Mouse (Mus musculus) hindlimb bud, embryonic 11.5 days (tissue): ENCODE data around the gene Tmem198b.
A peak's percentile ranks its signal among the peaks of the same experiment; 100 is the strongest.

Experiments used
- DNase-seq: peaks from one replicate; pipeline ENCODE4 v3.0.0-alpha.2; 2012; ENCODE audit warnings: low read depth, low spot score; ENCODE audit errors: extremely low spot score

Tmem198b gene

DNA sequence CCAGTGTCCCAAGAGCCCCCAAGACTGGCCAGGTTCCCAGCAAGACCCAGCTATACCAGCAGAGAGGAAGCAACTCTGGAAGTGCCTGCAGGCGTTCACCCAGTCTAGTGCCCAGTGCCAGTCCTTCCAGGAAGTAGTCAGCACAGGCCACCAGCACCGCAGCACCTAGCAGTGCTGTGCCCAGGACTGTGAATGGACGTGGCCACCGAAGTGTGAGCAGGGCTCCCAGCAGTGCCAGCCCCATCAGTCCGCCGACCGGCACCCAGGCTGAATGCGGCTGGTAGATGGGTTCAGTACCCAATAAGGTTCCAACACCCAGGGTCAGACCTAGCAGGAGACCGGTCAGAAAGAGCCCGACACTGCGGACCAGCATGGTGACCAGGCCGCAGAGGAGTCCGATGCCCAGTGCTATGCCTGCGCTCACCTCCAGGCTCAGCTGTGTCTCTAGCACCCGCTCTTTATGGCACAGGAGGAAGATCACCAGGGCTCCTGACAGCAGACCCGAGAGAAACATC, 2.1 kb downstream of the Tmem198b start:
- no peak for DNase-seq

- no peak for DNase-seq
Observed at GRCm38 (mm10) chr10:128798676-128799075, 5.5 kb downstream of the Tmem198b start.

DNA sequence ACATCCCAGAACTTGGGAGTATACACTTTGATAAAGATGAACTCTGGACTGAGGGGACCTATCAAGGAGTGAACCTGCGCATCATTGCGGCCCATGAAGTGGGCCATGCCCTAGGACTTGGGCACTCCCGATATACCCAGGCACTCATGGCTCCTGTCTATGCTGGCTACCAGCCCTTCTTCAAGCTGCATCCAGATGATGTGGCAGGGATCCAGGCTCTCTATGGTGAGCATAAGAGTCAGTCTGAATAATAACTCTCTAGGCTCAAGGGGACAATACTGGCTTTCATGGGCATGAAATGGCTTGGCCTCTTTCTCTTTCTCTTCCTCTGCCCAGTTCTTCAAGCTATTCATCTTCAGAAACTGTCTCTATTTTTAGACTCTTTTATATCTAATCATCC, 8.6 kb downstream of the Tmem198b start:
- no peak for DNase-seq

- DNase-seq = no peak
Observed at GRCm38 (mm10) chr10:128794391-128794790, 9.8 kb downstream of the Tmem198b start.

DNA sequence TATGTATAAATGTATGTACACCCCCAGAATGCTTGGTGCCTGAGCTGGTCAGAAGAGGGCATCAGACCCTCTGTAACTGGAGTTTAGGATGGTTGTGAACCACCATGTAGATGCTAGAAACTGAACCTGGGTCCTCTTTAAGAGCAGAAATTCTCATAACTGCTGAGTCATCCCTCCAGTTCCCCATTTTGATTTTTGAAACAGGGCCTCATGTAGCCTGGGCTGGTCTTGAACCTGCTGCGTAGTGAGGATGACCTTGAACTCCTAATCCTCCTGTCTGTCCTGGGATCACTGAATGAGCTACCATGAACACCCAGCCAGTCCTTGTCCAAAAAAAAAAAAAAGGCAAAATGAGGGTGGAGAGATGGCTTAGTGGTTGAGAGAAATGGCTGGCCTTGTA, 10.9 kb downstream of the Tmem198b start:
- DNase-seq = no peak

DNA sequence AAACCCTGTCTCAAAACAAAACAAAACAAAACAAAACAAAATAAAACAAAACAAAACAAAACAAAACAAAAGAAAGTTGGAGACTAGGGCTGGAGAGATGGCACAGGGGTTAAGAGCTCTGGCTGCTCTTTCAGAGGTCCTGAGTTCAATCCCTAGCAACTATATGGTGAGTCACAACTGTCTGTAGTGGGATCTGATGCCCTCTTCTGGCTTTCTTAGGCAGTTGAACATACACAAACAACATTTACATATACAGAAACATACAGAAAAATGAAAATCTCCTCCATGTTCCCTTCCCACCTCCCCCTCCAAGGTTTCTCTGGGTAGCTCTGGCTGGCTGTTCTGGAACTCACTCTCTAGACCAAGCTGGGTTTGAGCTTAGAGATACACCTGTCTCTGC, 12.1 kb downstream of the Tmem198b start:
- DNase-seq = no peak

- DNase-seq = no peak
Observed at GRCm38 (mm10) chr10:128790398-128791124, 13.6 kb downstream of the Tmem198b start, which contains the start of gene Mmp19. Gene Mmp19 (plus strand): TSS chr10:128790910.

GRCm38 (mm10) chr10:128780200-128780599, 24.0 kb downstream of the Tmem198b start:
- no peak for DNase-seq

- peak; percentile 70 for DNase-seq
Observed at GRCm38 (mm10) chr10:128779011-128779795, 25.0 kb downstream of the Tmem198b start.

- DNase-seq = no peak
Observed at GRCm38 (mm10) chr10:128778441-128778840, 25.7 kb downstream of the Tmem198b start.

- DNase-seq = no peak
Observed at GRCm38 (mm10) chr10:128773685-128774084, 30.5 kb downstream of the Tmem198b start.

DNA sequence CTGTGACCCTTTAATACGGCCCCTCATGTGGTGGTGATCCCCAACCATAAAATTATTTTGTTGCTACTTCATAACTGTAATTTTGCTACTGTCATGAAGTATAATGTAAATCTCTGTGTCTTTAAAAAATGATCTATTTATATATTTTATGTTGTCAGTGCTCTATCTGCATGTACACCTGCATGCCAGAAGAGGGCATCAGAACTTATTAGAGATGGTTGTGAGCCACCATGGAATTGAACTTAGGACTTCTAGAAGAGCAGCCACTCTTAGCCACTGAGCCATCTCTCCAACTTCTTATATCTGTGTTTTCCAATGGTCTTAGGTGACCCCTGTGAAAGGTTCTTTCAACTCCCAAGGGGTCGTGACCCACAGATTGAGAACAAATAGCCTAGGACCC, 31.3 kb downstream of the Tmem198b start:
- DNase-seq = no peak
